Mouse (Mus musculus) hindbrain, embryonic 13.5 days (tissue): ENCODE measurements around the gene Plod2. TPM values are rescaled to one million over a fixed set of nuclear protein-coding genes. Genes with fewer than 3 reads are reported as not detected.

ENCODE experiments used
- ATAC-seq: fragments of 200-750 bp; cut with Nextera tagmentation; 2 replicates; pipeline ENCODE4 v1.8.0; 2017; ENCODE audit warnings: moderate TSS enrichment; ENCODE audit not compliant: low FRiP score
- H3K27ac ChIP-seq: fragments of 300-500 bp; sonication (generic); 2 replicates; pipeline ENCODE4 v1.5.1; 2015; ENCODE audit warnings: inconsistent platforms, mild to moderate bottlenecking, moderate library complexity
- H3K27me3 ChIP-seq: fragments of 300-500 bp; sonication (generic); 2 replicates; pipeline ENCODE4 v1.6.1; 2015; ENCODE audit warnings: mild to moderate bottlenecking, inconsistent platforms
- H3K36me3 ChIP-seq: fragments of 300-500 bp; sonication (generic); 2 replicates; pipeline ENCODE4 v1.6.1; 2015; ENCODE audit warnings: mild to moderate bottlenecking, inconsistent platforms
- H3K4me1 ChIP-seq: fragments of 300-500 bp; sonication (generic); replicated peaks from 2 replicates; pipeline ENCODE4 v1.6.1; 2015; ENCODE audit warnings: inconsistent platforms
- H3K4me2 ChIP-seq: fragments of 300-500 bp; sonication (generic); 2 replicates; pipeline ENCODE4 v1.6.1; 2015; ENCODE audit warnings: inconsistent platforms, mild to moderate bottlenecking, moderate library complexity
- H3K4me3 ChIP-seq: fragments of 300-500 bp; sonication (generic); 2 replicates; pipeline ENCODE4 v1.5.1; 2015; ENCODE audit warnings: mild to moderate bottlenecking, inconsistent platforms
- H3K9ac ChIP-seq: fragments of 300-500 bp; sonication (generic); 2 replicates; pipeline ENCODE4 v1.6.1; 2015; ENCODE audit warnings: mild to moderate bottlenecking, inconsistent platforms
- H3K9me3 ChIP-seq: fragments of 300-500 bp; sonication (generic); 2 replicates; pipeline ENCODE4 v1.6.1; 2016; ENCODE audit warnings: inconsistent platforms
- WGBS: fragments of 180-500 bp; shearing (Covaris S2); methylation state at CpG from one replicate; pipeline ENCODE4 v1.1.7; 2015; 5-methylcytosine and 5-hydroxymethylcytosine counted together
- polyA plus RNA-seq: library from polyadenylated mRNA; unstranded; fragments of >200 nt; fragmentation: Nextera tagmentation; extraction: Ambion mirVana; gene quantifications from 2 replicates; pipeline ENCODE4 v1.2.1, GENCODE M21; 2015

The Plod2 gene
- polyA plus RNA-seq, 1 experiment from 2014 or later, result 17.0 TPM

GRCm38 (mm10) chr9:92617376-92617775, 75.4 kb downstream of the Plod2 start:
- H3K27ac ChIP-seq, result no peak overlapping the region
- no peak overlapping the region for H3K4me2 ChIP-seq
- no peak overlapping the region for H3K9ac ChIP-seq
- WGBS, result 88% methylated on average over 2 of the region's 2 CpGs
- H3K4me1 ChIP-seq, result no peaks in the 10 kb centered on the region
- no peaks in the 10 kb centered on the region for H3K27me3 ChIP-seq
- H3K9me3 ChIP-seq, result no peaks in the 10 kb centered on the region
- no peaks in the 10 kb centered on the region for H3K36me3 ChIP-seq
- ATAC-seq, result no peak
- H3K4me3 ChIP-seq, result no peak overlapping the region

- Histone ChIP-seq H3K4me1 (no peaks in the 10 kb centered on the region), H3K9ac (no peak overlapping the region), H3K4me2 (no peak overlapping the region), H3K36me3 (no peaks in the 10 kb centered on the region), H3K4me3 (no peak overlapping the region), H3K9me3 (no peaks in the 10 kb centered on the region), H3K27ac (no peak overlapping the region), H3K27me3 (no peaks in the 10 kb centered on the region)
- 77% methylated on average over 1 of the region's 1 CpGs for WGBS
- ATAC-seq, result no peak
These were observed 78.1 kb downstream of the Plod2 start for GRCm38 (mm10) chr9:92620088-92620487.

GRCm38 (mm10) chr9:92621246-92621645, 79.2 kb downstream of the Plod2 start:
- no peak overlapping the region for H3K9ac ChIP-seq
- H3K36me3 ChIP-seq, result no peaks in the 10 kb centered on the region
- H3K27ac ChIP-seq, result no peak overlapping the region
- no peaks in the 10 kb centered on the region for H3K4me1 ChIP-seq
- no peaks in the 10 kb centered on the region for H3K27me3 ChIP-seq
- H3K4me3 ChIP-seq, result no peak overlapping the region
- no peaks in the 10 kb centered on the region for H3K9me3 ChIP-seq
- H3K4me2 ChIP-seq, result no peak overlapping the region
- no peak for ATAC-seq
- WGBS, result 34% methylated on average over 3 of the region's 3 CpGs

- no peak overlapping the region for H3K9ac ChIP-seq
- no peaks in the 10 kb centered on the region for H3K27me3 ChIP-seq
- whole genome bisulfite sequencing, result 82% methylated on average over 2 of the region's 2 CpGs
- no peaks in the 10 kb centered on the region for H3K9me3 ChIP-seq
- no peak overlapping the region for H3K27ac ChIP-seq
- ATAC-seq, result no peak
- no peaks in the 10 kb centered on the region for H3K4me1 ChIP-seq
- no peaks in the 10 kb centered on the region for H3K36me3 ChIP-seq
- no peak overlapping the region for H3K4me2 ChIP-seq
- no peak overlapping the region for H3K4me3 ChIP-seq
These were observed 79.9 kb downstream of the Plod2 start for GRCm38 (mm10) chr9:92621878-92622282.

- Histone ChIP-seq H3K4me2 (no peak overlapping the region), H3K27ac (no peak overlapping the region), H3K9me3 (peaks cover 6% of the 10 kb centered on the region; the same call in 1 of the 2 replicates), H3K27me3 (no peaks in the 10 kb centered on the region), H3K36me3 (no peaks in the 10 kb centered on the region), H3K4me3 (no peak overlapping the region), H3K9ac (no peak overlapping the region), H3K4me1 (no peaks in the 10 kb centered on the region)
- ATAC-seq, result no peak
- 88% methylated on average over 3 of the region's 3 CpGs for WGBS
These were observed 92.8 kb downstream of the Plod2 start for GRCm38 (mm10) chr9:92634792-92635191.

- no peaks in the 10 kb centered on the region for H3K36me3 ChIP-seq
- no peaks in the 10 kb centered on the region for H3K4me1 ChIP-seq
- no peaks in the 10 kb centered on the region for H3K9me3 ChIP-seq
- H3K4me3 ChIP-seq, result no peak overlapping the region
- no peaks in the 10 kb centered on the region for H3K27me3 ChIP-seq
- no peak for ATAC-seq
- H3K27ac ChIP-seq, result no peak overlapping the region
- H3K9ac ChIP-seq, result no peak overlapping the region
- H3K4me2 ChIP-seq, result no peak overlapping the region
- WGBS, result 81% methylated on average over 6 of the region's 6 CpGs
These were observed 97.3 kb downstream of the Plod2 start for GRCm38 (mm10) chr9:92639200-92639897.

GRCm38 (mm10) chr9:92641717-92642116, 99.7 kb downstream of the Plod2 start:
- Histone ChIP-seq H3K9me3 (peaks cover 2% of the 10 kb centered on the region; the same call in 1 of the 2 replicates), H3K27me3 (no peaks in the 10 kb centered on the region), H3K4me1 (no peaks in the 10 kb centered on the region), H3K27ac (no peak overlapping the region), H3K4me3 (no peak overlapping the region), H3K9ac (no peak overlapping the region), H3K4me2 (no peak overlapping the region), H3K36me3 (no peaks in the 10 kb centered on the region)
- no peak for ATAC-seq
- WGBS, result 72% methylated on average over 1 of the region's 1 CpGs

Other genes starting within 250 kb of the Plod2 start
- gene 1700057G04Rik, start 232.8 kb upstream of the Plod2 start, polyA plus RNA-seq, result not detected in 2 replicates
- gene Plscr4, start 84.8 kb upstream of the Plod2 start, polyA plus RNA-seq, result 1.6 and 2.4 TPM in 2 replicates